Mouse (Mus musculus) thymus, adult 18-20 months (tissue): ENCODE measurements around the gene Phf12.
"Not testable (repeated sequence)": the region's sequence is repeated elsewhere in the genome, so short reads cannot be mapped to it uniquely, and the experiment has no call there.

ENCODE experiments used
- DNase-seq, 2 experiments: peaks; one replicate each; pipeline ENCODE4 v3.0.0; 2022; ENCODE audit warnings: mixed read lengths in 2 of 2

Phf12 gene

DNA sequence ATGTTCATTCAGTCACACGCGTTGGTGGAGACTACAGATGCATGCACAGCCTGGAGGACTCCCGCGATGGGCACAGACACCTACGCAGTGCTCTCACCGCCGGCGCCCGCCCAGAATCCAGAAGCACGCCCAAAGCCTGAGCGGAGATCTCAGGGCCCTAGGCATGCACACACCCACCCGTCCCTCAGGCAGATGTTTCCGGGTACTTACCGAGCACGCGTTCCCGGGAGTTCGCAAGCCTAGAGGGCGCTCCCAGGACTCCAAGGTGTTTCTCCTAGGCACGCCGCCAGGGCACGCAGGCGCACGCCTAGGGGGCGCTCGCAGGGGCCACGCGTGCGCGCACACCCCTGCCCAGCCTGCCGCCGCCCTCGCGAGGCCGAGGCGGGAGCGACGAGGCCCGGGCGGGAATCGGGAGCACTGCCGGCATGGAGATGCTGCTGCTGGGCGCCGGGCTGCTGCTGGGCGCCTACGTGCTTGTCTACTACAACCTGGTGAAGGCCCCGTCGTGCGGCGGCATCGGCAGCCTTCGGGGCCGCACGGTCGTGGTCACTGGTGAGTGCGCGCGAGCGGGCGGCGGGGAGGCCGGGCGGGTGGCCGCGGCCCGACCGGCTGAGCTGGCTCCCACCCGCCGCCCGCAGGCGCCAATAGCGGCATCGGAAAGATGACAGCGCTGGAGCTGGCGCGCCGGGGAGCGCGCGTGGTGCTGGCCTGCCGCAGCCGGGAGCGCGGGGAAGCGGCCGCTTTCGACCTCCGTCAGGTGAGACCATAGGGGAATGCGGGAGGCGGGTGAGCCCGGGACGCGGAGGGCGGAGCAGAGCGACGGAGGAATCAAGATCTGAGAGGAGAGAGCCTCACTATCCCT, 49.6 kb downstream of the Phf12 start, which contains the start of gene Dhrs13:
TSS of gene Dhrs13 (plus strand) at position 334 of the 862 bp plus-strand sequence.
- DNase-seq = peak; percentile 84 to 87

GRCm38 (mm10) chr11:78032809-78033195, 50.2 kb downstream of the Phf12 start:
- no peak for DNase-seq

DNA sequence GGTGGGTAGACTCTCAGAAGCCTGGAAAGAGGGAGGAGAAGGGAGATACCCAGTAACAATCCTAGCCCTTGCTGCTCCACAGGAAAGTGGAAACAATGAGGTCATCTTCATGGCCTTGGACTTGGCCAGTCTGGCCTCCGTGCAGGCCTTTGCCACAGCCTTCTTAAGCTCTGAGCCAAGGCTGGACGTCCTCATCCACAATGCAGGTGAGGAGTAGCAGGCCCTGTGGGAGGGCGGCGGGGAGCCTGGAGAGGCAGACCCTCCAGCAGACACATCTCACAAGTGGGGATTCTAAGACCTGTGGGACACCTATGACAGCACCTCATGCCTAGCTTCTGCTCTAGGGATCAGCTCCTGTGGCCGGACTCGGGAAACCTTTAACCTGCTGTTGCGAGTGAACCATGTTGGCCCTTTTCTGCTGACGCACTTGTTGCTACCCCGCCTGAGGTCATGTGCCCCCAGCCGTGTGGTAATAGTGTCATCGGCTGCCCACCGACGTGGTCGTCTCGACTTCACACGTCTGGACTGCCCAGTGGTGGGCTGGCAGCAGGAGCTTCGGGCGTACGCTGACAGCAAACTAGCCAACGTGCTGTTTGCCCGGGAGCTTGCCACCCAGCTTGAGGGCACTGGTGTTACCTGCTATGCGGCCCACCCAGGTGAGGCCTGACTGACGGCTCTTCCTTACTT, 51.5 kb downstream of the Phf12 start:
- no peak for DNase-seq

GRCm38 (mm10) chr11:78036791-78037190, 54.2 kb downstream of the Phf12 start:
- no peak for DNase-seq

GRCm38 (mm10) chr11:78037831-78038752, 55.5 kb downstream of the Phf12 start, which contains the start of gene Flot2:
TSS of gene Flot2 (plus strand) at chr11:78037931.
- DNase-seq = peak; percentile 49 to 54

DNA sequence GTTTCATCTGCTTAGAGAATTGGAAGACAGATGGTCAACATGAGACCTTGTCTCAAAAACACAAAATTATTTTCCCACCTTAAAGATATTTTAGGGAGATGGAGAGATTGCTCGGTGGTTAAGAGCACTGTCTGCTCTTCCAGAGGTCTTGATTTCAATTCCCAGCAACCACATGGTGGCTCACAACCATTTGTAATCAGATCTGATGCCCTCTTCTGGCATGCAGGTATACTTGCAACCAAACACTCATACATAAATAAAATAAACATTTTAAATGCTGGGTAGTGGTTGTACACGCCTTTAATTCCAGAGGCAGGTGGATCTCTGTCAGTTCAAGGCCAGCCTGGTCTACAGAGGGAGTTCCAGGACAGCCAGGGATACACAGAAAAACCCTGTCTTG, 58.3 kb downstream of the Phf12 start:
- DNase-seq = no peak

DNA sequence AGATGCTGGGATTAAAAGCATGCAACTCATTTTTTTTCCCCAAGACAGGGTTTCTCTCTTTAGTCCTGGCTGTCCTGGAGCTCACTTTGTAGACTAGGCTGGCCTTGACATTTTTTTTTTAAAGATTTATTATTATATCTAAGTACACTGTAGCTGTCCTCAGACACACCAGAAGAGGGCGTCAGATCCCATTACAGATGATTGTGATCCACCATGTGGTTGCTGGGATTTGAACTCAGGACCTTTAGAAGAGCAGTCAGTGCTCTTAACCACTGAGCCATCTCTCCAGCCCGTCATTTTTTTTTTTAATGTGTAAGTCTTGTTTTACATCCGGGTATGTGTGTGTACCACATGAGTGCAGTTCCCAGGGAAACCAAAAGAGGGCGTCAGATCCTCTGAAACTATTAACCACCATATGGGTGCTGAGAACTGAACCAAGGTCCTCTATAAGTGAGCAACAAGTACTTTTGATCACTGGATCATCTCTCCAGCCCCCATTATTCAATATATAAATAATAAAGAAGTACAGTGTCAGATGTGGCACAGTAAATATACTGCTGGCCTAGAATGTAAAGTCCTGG, 59.8 kb downstream of the Phf12 start:
- not testable (repeated sequence) for DNase-seq

DNA sequence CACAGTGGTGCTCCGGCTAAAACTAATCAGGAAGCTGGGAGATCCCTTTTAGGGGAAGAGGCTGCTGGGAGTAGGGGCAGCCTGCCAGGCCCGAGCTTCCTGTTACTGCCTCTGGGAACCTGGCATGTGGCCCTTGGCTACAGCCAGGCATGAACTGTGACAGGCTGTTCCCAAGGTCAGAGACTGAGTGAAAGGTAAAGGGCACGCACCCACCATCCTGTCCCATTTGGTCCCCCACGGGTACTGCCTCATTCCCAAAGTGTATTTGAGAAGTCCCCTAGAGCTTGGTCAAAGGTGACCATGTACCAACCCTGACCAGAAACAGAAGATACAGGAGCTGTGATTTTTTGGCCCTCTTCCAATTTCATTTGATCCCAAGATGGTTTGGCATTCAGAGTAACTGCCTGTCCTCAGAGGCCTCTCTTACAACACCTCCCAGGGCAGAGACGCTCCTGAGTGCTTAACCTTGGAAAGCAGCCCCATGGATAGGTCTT, 62.3 kb downstream of the Phf12 start:
- no peak for DNase-seq

DNA sequence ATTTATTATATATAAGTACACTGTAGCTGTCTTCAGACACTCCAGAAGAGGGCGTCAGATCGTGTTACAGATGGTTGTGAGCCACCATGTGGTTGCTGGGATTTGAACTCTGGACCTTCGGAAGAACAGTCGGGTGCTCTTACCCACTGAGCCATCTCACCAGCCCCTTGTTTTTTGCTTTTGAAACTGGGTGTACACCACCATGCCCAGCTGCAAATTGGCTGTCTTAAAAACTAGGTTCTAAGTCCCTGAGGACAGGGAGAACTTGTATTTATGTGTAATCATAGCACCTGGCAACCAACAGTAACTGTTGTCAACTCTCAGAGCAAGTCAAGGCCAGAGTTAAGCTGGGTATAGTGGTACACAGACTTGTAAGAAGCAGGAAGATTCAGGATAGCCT, 66.1 kb downstream of the Phf12 start:
- DNase-seq = not testable (repeated sequence)

DNA sequence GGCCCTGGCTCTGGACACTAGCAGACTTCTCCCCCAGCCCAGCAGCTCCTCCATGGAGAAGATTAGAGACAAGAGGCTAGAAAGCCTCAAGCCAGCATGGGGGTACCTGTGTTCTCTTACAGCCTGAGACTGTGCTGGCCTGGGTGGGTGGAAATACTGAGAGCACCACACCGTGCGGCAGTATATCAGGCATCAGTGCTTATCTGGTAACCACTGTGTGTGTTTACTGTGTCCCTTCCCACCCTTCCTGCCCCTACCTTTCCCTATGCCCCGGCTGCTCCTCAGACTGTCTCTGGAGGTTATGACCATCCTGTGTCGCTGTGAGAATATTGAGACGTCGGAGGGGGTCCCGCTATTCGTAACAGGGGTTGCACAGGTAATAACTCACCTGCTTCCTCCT, 70.5 kb downstream of the Phf12 start:
- no peak for DNase-seq

DNA sequence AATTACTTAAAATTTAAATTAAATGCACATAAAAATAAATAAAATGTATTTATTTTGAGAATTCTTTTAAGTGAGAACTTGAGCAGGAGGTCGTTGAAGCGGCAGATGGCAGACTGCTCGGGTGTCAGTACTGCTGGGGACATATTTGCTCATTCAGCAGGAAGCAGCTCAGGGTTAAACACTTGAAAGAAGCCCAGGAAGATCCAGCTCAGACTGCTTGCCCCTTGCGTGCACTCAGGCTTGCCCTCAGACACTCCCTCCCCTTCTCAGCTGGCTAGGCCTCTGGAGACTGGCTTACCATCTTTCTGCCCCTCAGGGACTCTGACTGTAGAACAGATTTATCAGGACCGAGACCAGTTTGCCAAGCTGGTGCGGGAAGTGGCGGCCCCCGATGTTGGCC, 74.4 kb downstream of the Phf12 start:
- DNase-seq = no peak

- DNase-seq = no peak
Observed at GRCm38 (mm10) chr11:78059833-78060757, 77.5 kb downstream of the Phf12 start.

- DNase-seq = no peak
Observed at GRCm38 (mm10) chr11:78062563-78062962, 80.0 kb downstream of the Phf12 start.

GRCm38 (mm10) chr11:78065906-78066305, 83.4 kb downstream of the Phf12 start:
- no peak for DNase-seq

GRCm38 (mm10) chr11:78066641-78067040, 84.1 kb downstream of the Phf12 start:
- DNase-seq = no peak

DNA sequence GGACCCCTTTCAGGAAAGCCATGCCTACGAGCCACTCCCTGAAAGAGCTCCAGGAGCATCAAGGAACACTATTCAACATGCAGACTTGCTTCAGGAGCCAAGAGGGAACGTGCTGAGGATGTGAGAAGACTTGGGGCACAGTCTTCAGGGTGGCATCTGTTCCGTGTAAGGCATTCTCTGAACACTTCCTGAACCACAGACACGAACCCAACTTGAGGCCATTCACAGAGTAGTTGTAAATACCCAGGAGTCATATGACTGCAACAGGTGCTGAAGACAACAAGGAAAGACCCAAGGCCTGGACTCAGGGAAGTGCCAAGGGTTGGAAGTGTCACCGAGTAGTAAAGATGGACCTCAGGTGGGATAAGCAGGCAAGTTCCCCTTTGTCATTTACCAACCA, 85.0 kb downstream of the Phf12 start:
- DNase-seq = no peak

- no peak for DNase-seq
Observed at GRCm38 (mm10) chr11:78069130-78069529, 86.6 kb downstream of the Phf12 start.

DNA sequence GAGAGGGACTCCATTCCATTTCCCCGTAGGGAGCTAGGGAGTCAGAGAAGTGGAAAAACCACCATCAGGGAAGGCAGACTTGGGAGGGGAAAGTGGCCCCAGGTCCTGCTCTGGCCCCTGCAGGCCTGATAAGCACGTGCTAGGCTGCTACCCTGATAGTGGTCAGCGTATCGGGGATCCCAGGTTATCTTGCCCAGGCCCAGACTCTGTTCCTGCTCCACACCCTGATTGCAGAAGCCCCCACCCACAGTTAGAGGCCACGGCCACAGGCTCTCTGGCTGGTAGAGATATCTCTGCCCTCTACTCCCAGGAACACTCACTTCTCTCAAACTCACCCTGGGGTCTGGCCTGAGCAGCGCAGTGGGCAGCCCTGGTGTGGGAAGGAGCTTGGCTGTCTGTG, 87.1 kb downstream of the Phf12 start:
- DNase-seq = no peak

- DNase-seq = no peak
Observed at GRCm38 (mm10) chr11:78071938-78072337, 89.4 kb downstream of the Phf12 start.

GRCm38 (mm10) chr11:78072425-78073130, 90.0 kb downstream of the Phf12 start:
- no peak for DNase-seq
